ENCODE assay signal across 28 mouse cellular contexts in the genomic region with DNA sequence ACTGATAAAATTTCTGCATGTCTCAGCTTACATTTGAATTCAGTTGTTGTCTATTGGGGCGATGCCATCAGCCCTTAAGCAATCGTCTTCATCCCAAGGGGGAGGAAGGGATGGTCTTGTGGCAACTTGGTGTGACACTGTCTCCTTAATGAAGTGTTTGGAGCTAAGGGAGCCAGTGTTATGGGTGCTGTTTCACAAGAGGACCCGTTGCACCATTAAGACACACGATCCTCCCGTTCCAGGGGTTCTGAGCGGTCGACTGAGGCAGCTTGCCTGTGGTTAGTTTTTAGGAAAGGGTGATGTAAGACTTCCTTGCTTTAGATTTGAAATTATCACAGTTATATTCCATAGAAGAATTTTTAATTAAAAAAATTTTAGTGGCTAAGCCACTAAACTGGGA. TPM values are rescaled to one million over a fixed set of nuclear protein-coding genes. Genes with fewer than 3 reads are reported as not detected.
"Had no signal": no experiment of that assay in that cellular context is flagged by ENCODE, and none has a peak within 500 bp of the region (broad histone marks: within the 10 kb centered on the region; RNA-seq: fewer than 3 reads in every experiment).

No protein-coding gene starts in this region.

- ATAC-seq: forebrain, postnatal 0 days; hindbrain, postnatal 0 days; intestine, embryonic 16.5 days had no signal

- H3K9me3 ChIP-seq: heart, embryonic 13.5 days; heart, embryonic 15.5 days; hindbrain, embryonic 13.5 days; hindbrain, embryonic 15.5 days; kidney, embryonic 15.5 days; limb, embryonic 10.5 days; limb, embryonic 12.5 days had no signal

- H3K4me2 ChIP-seq: hindbrain, embryonic 13.5 days; hindbrain, embryonic 15.5 days; limb, embryonic 12.5 days had no signal

- H3K27me3 ChIP-seq: heart, embryonic 15.5 days; hindbrain, embryonic 13.5 days; hindbrain, embryonic 15.5 days; limb, embryonic 12.5 days had no signal

- H3K9ac ChIP-seq: forebrain, postnatal 0 days; heart, embryonic 13.5 days; heart, embryonic 15.5 days; hindbrain, embryonic 13.5 days; hindbrain, embryonic 15.5 days; kidney, embryonic 15.5 days; limb, embryonic 12.5 days had no signal

- H3K27ac ChIP-seq: heart, adult 2 months; heart, embryonic 13.5 days; heart, embryonic 15.5 days; hindbrain, embryonic 13.5 days; hindbrain, embryonic 15.5 days; hindbrain, postnatal 0 days; left cerebral cortex, adult 2 months; limb, embryonic 10.5 days; limb, embryonic 12.5 days had no signal

- DNase-seq: forebrain, postnatal 0 days; gastrocnemius, postnatal 10 days; gastrocnemius, postnatal 25 days; heart, adult 11 months; heart, adult 2 months; heart, postnatal 14 days; heart, postnatal 36 days; kidney, adult 11 months; kidney, adult 2 months; kidney, adult 9 months; kidney, postnatal 14 days; kidney, postnatal 36 days; liver had no signal

- H3K4me3 ChIP-seq: heart, adult 2 months; heart, embryonic 13.5 days; heart, embryonic 15.5 days; hindbrain, embryonic 13.5 days; hindbrain, embryonic 15.5 days; kidney, embryonic 15.5 days; left cerebral cortex, adult 2 months; limb, embryonic 10.5 days; limb, embryonic 12.5 days had no signal

- H3K4me1 ChIP-seq: hindbrain, embryonic 15.5 days; limb, embryonic 12.5 days had no signal

RNA-seq across cellular contexts. Expression of a gene that starts 38.3 kb away (rescaled TPM):
- total RNA-seq: forebrain, postnatal 0 days; gastrocnemius, postnatal 10 days; gastrocnemius, postnatal 25 days; gastrocnemius, postnatal 4 days; heart, adult 2 months; heart, postnatal 14 days; heart, postnatal 36 days; hematopoietic stem cell, adult 5-6 weeks; hindbrain, postnatal 0 days had no signal
- polyA plus RNA-seq: forebrain, postnatal 0 days; heart, embryonic 11.5 days; heart, embryonic 13.5 days; heart, postnatal 0 days; hindbrain, embryonic 11.5 days; hindbrain, embryonic 13.5 days; hindbrain, embryonic 15.5 days; hindbrain, postnatal 0 days; limb, embryonic 12.5 days had no signal
